19 mouse cellular contexts compared by ENCODE assay signal in the genomic region with DNA sequence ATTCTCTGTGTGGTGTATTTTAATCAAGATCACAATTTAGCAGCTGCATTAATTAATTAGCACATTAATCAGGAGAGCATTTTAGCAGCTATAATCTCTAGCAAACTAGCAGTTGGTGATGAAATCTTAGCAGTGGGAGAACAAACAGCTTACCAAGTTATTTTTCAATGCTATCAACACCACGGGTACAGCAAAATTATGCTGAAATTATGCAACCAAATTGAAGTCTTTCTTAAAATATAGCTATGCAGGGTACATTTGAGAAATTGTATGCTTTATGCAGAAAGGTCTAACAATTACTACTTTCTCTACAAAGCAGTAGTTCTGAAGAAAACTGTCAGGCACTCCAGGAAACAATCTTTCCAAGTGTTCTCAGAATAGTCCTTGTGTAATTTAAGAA.
"Had no signal": no experiment of that assay in that cellular context is flagged by ENCODE, and none has a peak within 500 bp of the region (broad histone marks: within the 10 kb centered on the region; RNA-seq: fewer than 3 reads in every experiment).

No protein-coding gene starts in this region.

- H3K4me1 ChIP-seq: limb, embryonic 10.5 days; liver, embryonic 12.5 days; liver, embryonic 15.5 days; lung, embryonic 15.5 days; megakaryocyte, embryonic 14.5 days; midbrain, embryonic 10.5 days; neural tube, embryonic 13.5 days had no signal

- ATAC-seq: intestine, postnatal 0 days; liver, embryonic 12.5 days had no signal

- H3K4me3 ChIP-seq: limb, embryonic 10.5 days; limb, embryonic 13.5 days; liver, embryonic 12.5 days; liver, embryonic 15.5 days; lung, embryonic 15.5 days; megakaryocyte, embryonic 14.5 days; midbrain, embryonic 10.5 days; neural tube, embryonic 13.5 days had no signal

- H3K4me2 ChIP-seq: limb, embryonic 13.5 days; liver, embryonic 12.5 days; liver, embryonic 15.5 days; lung, embryonic 15.5 days; neural tube, embryonic 13.5 days had no signal

- H3K27ac ChIP-seq: kidney, postnatal 0 days; limb, embryonic 10.5 days; limb, embryonic 13.5 days; liver, embryonic 12.5 days; liver, embryonic 15.5 days; lung, embryonic 15.5 days; midbrain, embryonic 10.5 days; neural tube, embryonic 13.5 days had no signal

- H3K9me3 ChIP-seq: limb, embryonic 10.5 days; limb, embryonic 13.5 days; liver, embryonic 12.5 days; liver, embryonic 15.5 days; lung, embryonic 15.5 days; midbrain, embryonic 10.5 days; neural tube, embryonic 13.5 days had no signal

- H3K27me3 ChIP-seq: limb, embryonic 13.5 days; liver, embryonic 12.5 days; liver, embryonic 15.5 days; lung, embryonic 15.5 days; megakaryocyte, embryonic 14.5 days; neural tube, embryonic 13.5 days had no signal

- DNase-seq: kidney, adult 2 months; kidney, postnatal 25 days; liver; lung, adult 18-20 months; lung, postnatal 10 days; lung, postnatal 36 days; midbrain, embryonic 14.5 days; retina, postnatal 1 day; thymus, postnatal 25 days had no signal

- H3K36me3 ChIP-seq: limb, embryonic 10.5 days; limb, embryonic 13.5 days; liver, embryonic 12.5 days; liver, embryonic 15.5 days; lung, embryonic 15.5 days; midbrain, embryonic 10.5 days; neural tube, embryonic 13.5 days had no signal

- H3K9ac ChIP-seq: limb, embryonic 13.5 days; liver, embryonic 12.5 days; liver, embryonic 15.5 days; lung, embryonic 15.5 days; neural tube, embryonic 13.5 days had no signal
